Mouse (Mus musculus): ENCODE data around the gene Timm8a1. TPM values are rescaled to one million over a fixed set of nuclear protein-coding genes. Genes with fewer than 3 reads are reported as not detected.

The Timm8a1 gene
- total and polyA plus RNA-seq, 3 experiments = 240 to 449 (median 267) TPM

DNA sequence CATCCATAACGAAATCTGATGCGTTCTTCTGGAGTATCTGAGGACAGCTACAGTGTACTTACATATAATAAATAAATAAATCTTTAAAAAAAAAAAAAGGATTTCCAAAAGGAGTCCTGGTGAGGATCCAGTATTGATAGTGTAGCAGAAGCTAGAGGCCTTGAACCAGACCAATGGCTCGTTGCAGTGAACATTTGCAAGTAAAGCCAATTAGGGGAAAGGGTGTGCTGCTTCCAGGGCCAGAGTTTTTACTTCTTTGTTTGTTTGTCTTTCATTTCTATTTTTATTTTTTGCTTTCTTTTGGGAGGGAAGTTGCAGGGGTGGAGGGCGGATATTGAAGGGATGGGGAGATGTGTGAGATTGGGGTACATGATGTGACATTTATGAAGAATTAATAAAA is 11.7 kb upstream of the Timm8a1 start (continued):
- no peak for TF ChIP-seq HCFC1 (IDR thresholded peaks at IDR 0.05; ENCODE audit: low read depth, low read length)

DNA sequence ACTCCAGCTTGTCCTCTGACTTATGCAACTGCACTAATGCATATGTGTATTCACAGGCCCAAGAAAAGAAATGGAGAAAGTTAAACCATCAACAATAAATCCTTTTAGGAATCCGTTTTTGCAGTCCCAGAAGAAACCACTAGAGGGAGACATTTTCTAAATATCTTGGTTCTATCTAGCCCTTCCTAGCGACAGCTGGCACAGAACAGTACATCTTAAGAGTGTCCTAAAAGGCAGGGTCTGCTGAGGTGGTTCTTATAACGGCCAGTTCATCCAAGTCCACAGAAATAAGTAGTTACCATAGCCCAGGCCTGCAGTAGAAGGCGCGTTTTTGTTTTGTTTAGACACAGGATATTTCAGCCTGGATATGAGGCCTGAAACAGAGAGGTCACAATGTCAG is 9.2 kb upstream of the Timm8a1 start:
- Histone ChIP-seq H3K9ac (ENCODE audit: control insufficient read depth, low read depth, low read length, poor library complexity, severe bottlenecking) (no peak overlapping the region), H3K79me2 (ENCODE audit: control insufficient read depth, insufficient read depth, low read length, poor library complexity) (no peaks in the 10 kb centered on the region; the same call in 1 of the 2 replicates), H3K4me1 (ENCODE audit: control insufficient read depth in 1 of 2, insufficient read depth in 2 of 2, low read length in 2 of 2) (peaks cover 0 to 4% of the 10 kb centered on the region in 2 experiments; a peak in 1 of 4 replicates), H3K9me3 (replicated peaks; ENCODE audit: insufficient read depth, low read length) (no peaks in the 10 kb centered on the region), H3K36me3 (ENCODE audit: control insufficient read depth in 1 of 2, insufficient read depth in 2 of 2, low read length in 2 of 2) (peaks cover 13 to 66% of the 10 kb centered on the region in 2 experiments), H3K4me3 (ENCODE audit: control insufficient read depth in 1 of 2, insufficient read depth in 1 of 2, low read depth in 2 of 2, low read length in 2 of 2) (no peak overlapping the region), H3K27ac (ENCODE audit: control insufficient read depth, low read depth, low read length) (no peak overlapping the region), H3K27me3 (ENCODE audit: control insufficient read depth in 1 of 2, insufficient read depth in 2 of 2, low read length in 2 of 2) (no peaks in the 10 kb centered on the region)
- peak; percentile 61 for TF ChIP-seq SMC3 (IDR thresholded peaks at IDR 0.05; ENCODE audit: low read depth, low read length)
- TF ChIP-seq MYC (IDR thresholded peaks at IDR 0.05; ENCODE audit: low read depth, low read length) = no peak
- TF ChIP-seq ZC3H11A (IDR thresholded peaks at IDR 0.05; ENCODE audit: low read depth, low read length) = peak; percentile 37
- TF ChIP-seq CTCF (IDR thresholded peaks at IDR 0.05 in 2 of 3, conservative IDR thresholded peaks at IDR 0.05 in 1 of 3; ENCODE audit: control insufficient read depth in 1 of 3, insufficient read depth in 1 of 3, low read depth in 2 of 3, low read length in 3 of 3, poor library complexity in 1 of 3, severe bottlenecking in 1 of 3) = peak in 2 of 3 experiments; percentile 77 to 91; a peak in 4 of 6 replicates
- no peak for TF ChIP-seq ETS1 (IDR thresholded peaks at IDR 0.05; ENCODE audit: low read depth, low read length)
- TF ChIP-seq ELF1 (IDR thresholded peaks at IDR 0.05; ENCODE audit: low read depth, low read length) = no peak
- peak; percentile 8; the same call in 1 of the 2 replicates for TF ChIP-seq POLR2AphosphoS2 (IDR thresholded peaks at IDR 0.05; ENCODE audit: low read length)
- no peak for TF ChIP-seq ZMIZ1 (IDR thresholded peaks at IDR 0.05; ENCODE audit: low read depth, low read length)
- TF ChIP-seq MAZ (IDR thresholded peaks at IDR 0.05; ENCODE audit: low read depth, low read length) = no peak
- TF ChIP-seq RAD21 (IDR thresholded peaks at IDR 0.05; ENCODE audit: low read depth, low read length) = peak; percentile 63
- no peak for TF ChIP-seq NELFE (IDR thresholded peaks at IDR 0.05; ENCODE audit: low read depth, low read length)
- no peak for TF ChIP-seq E2F4 (IDR thresholded peaks at IDR 0.05; ENCODE audit: borderline replicate concordance, low read depth, low read length)
- no peak for TF ChIP-seq GATA1 (IDR thresholded peaks at IDR 0.05; ENCODE audit: low read depth, low read length)
- TF ChIP-seq EP300 (IDR thresholded peaks at IDR 0.05; ENCODE audit: low read depth in 1 of 2, low read length in 2 of 2) = no peak
- DNase-seq (ENCODE audit: low read depth, low spot score) = peak; percentile 86

DNA sequence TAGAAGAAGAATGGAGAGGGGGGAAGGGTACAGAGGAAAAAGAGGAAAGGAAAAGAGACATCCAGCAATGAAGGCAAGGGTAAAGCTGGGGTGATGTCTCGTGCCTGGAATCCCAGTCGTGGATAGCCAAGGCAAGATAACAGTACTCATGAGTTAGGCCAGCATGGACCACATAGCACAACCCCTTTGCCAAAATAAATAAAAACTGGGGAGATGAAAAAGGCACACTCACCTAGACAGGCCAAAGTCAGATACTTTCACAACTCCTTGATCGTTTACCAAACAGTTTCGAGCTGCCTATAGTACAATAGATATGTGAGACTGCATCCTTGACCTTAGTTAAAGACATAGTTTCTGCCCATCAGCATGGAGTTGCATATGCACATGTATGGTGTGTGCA is 5.7 kb upstream of the Timm8a1 start:
- TF ChIP-seq ZKSCAN1 (IDR thresholded peaks at IDR 0.05; ENCODE audit: low read depth, low read length) = no peak
- no peak for TF ChIP-seq USF2 (IDR thresholded peaks at IDR 0.05; ENCODE audit: borderline replicate concordance in 1 of 2, insufficient read depth in 1 of 2, low read depth in 1 of 2, low read length in 2 of 2)
- TF ChIP-seq CHD2 (IDR thresholded peaks at IDR 0.05; ENCODE audit: low read length) = no peak
- no peak for TF ChIP-seq ZMIZ1 (IDR thresholded peaks at IDR 0.05; ENCODE audit: low read depth, low read length)
- no peak for TF ChIP-seq SIN3A (IDR thresholded peaks at IDR 0.05; ENCODE audit: low read length)
- TF ChIP-seq MYC (IDR thresholded peaks at IDR 0.05; ENCODE audit: low read depth, low read length) = no peak
- no peak for DNase-seq (ENCODE audit: low read depth, low spot score)
- Histone ChIP-seq H3K9ac (ENCODE audit: control insufficient read depth, low read depth, low read length, poor library complexity, severe bottlenecking) (no peak overlapping the region), H3K79me2 (ENCODE audit: control insufficient read depth, insufficient read depth, low read length, poor library complexity) (no peaks in the 10 kb centered on the region; the same call in 1 of the 2 replicates), H3K27ac (ENCODE audit: control insufficient read depth, low read depth, low read length) (no peak overlapping the region), H3K36me3 (ENCODE audit: control insufficient read depth in 1 of 2, insufficient read depth in 2 of 2, low read length in 2 of 2) (peaks cover 8 to 58% of the 10 kb centered on the region in 2 experiments), H3K27me3 (ENCODE audit: control insufficient read depth in 1 of 2, insufficient read depth in 2 of 2, low read length in 2 of 2) (no peaks in the 10 kb centered on the region), H3K9me3 (replicated peaks; ENCODE audit: insufficient read depth, low read length) (no peaks in the 10 kb centered on the region), H3K4me1 (ENCODE audit: control insufficient read depth in 1 of 2, insufficient read depth in 2 of 2, low read length in 2 of 2) (no peaks in the 10 kb centered on the region), H3K4me3 (ENCODE audit: control insufficient read depth in 1 of 2, insufficient read depth in 1 of 2, low read depth in 2 of 2, low read length in 2 of 2) (no peak overlapping the region)
